Comparison of ENCODE assay signal across 17 mouse cellular contexts in genomic region chr2:137854494-137854893, GRCm38 (mm10).
DNase-seq lines count a peak whose midpoint lies in the region; ATAC-seq lines count a peak whose summit lies in the region.
"Had no signal": no experiment of that assay in that cellular context is flagged by ENCODE, and none has a peak within 500 bp of the region (broad histone marks: within the 10 kb centered on the region; RNA-seq: fewer than 3 reads in every experiment).

No protein-coding gene starts in this region.

- no peak overlapping the region for H3K4me3 ChIP-seq in forebrain, embryonic 14.5 days (ENCODE audit: low read depth, low read length)
- H3K4me3 ChIP-seq in forebrain, embryonic 11.5 days (ENCODE audit: low read depth, low read length), result no peak overlapping the region
- H3K4me3 ChIP-seq in heart, embryonic 12.5 days, result no peak overlapping the region
- no peak overlapping the region for H3K4me3 ChIP-seq in lung, embryonic 16.5 days (ENCODE audit: low read length)
- no peak overlapping the region for H3K4me3 ChIP-seq in hindbrain, embryonic 13.5 days
- H3K4me3 ChIP-seq: heart, adult 2 months; limb, embryonic 13.5 days; midbrain, embryonic 15.5 days; neural tube, embryonic 12.5 days had no signal

- ATAC-seq in forebrain, embryonic 14.5 days, result no peak
- no peak for ATAC-seq in forebrain, embryonic 11.5 days (replicated peaks; ENCODE audit: low FRiP score)
- peak; percentile 80 for ATAC-seq in heart, embryonic 12.5 days (ENCODE audit: insufficient number of reproducible peaks, low FRiP score)
- 0 out of 2 replicates have a peak, but pooled peaks have one; percentile 38 for ATAC-seq in lung, embryonic 16.5 days (ENCODE audit: low read depth)
- no peak for ATAC-seq in hindbrain, embryonic 13.5 days (ENCODE audit: low FRiP score)
- ATAC-seq in granulocyte monocyte progenitor cell, adult 5-6 weeks (replicated peaks; ENCODE audit: poor library complexity, severe bottlenecking), result no peak
- ATAC-seq: midbrain, embryonic 15.5 days had no signal

- WGBS in forebrain, embryonic 14.5 days, result 83% methylated on average over 4 of the region's 4 CpGs
- WGBS in forebrain, embryonic 11.5 days, result 81% methylated on average over 4 of the region's 4 CpGs
- WGBS in heart, embryonic 12.5 days, result 58% methylated on average over 4 of the region's 4 CpGs
- 48% methylated on average over 4 of the region's 4 CpGs for whole genome bisulfite sequencing in lung, embryonic 16.5 days
- WGBS in hindbrain, embryonic 13.5 days, result 90% methylated on average over 4 of the region's 4 CpGs

- no peaks in the 10 kb centered on the region for H3K9me3 ChIP-seq in forebrain, embryonic 14.5 days (replicated peaks; ENCODE audit: control insufficient read depth, low read length)
- no peaks in the 10 kb centered on the region for H3K9me3 ChIP-seq in forebrain, embryonic 11.5 days (ENCODE audit: control insufficient read depth, low read length)
- H3K9me3 ChIP-seq in heart, embryonic 12.5 days (replicated peaks), result no peaks in the 10 kb centered on the region
- H3K9me3 ChIP-seq in lung, embryonic 16.5 days (ENCODE audit: control insufficient read depth, low read length), result no peaks in the 10 kb centered on the region
- H3K9me3 ChIP-seq in hindbrain, embryonic 13.5 days, result no peaks in the 10 kb centered on the region
- H3K9me3 ChIP-seq: limb, embryonic 13.5 days; midbrain, embryonic 15.5 days; neural tube, embryonic 12.5 days had no signal

- no peak overlapping the region for H3K27ac ChIP-seq in forebrain, embryonic 14.5 days (ENCODE audit: low read depth, low read length)
- no peak overlapping the region for H3K27ac ChIP-seq in forebrain, embryonic 11.5 days (ENCODE audit: low read depth, low read length)
- peak overlapping the region; percentile 6; the same call in 1 of the 2 replicates for H3K27ac ChIP-seq in heart, embryonic 12.5 days (ENCODE audit: poor library complexity, severe bottlenecking)
- H3K27ac ChIP-seq in lung, embryonic 16.5 days (ENCODE audit: low read length), result no peak overlapping the region
- H3K27ac ChIP-seq in hindbrain, embryonic 13.5 days, result no peak overlapping the region
- H3K27ac ChIP-seq: heart, adult 2 months; limb, embryonic 13.5 days; macrophage; midbrain, embryonic 15.5 days; neural tube, embryonic 12.5 days had no signal

- H3K27me3 ChIP-seq in forebrain, embryonic 14.5 days (replicated peaks; ENCODE audit: control insufficient read depth, insufficient read depth, low read length), result no peaks in the 10 kb centered on the region
- H3K27me3 ChIP-seq in forebrain, embryonic 11.5 days (ENCODE audit: control insufficient read depth, insufficient read depth, low read length), result no peaks in the 10 kb centered on the region
- no peaks in the 10 kb centered on the region for H3K27me3 ChIP-seq in heart, embryonic 12.5 days (replicated peaks)
- H3K27me3 ChIP-seq in lung, embryonic 16.5 days (ENCODE audit: control insufficient read depth, insufficient read depth, low read depth, low read length), result no peaks in the 10 kb centered on the region
- no peaks in the 10 kb centered on the region for H3K27me3 ChIP-seq in hindbrain, embryonic 13.5 days
- H3K27me3 ChIP-seq: midbrain, embryonic 15.5 days; neural tube, embryonic 12.5 days had no signal

- H3K4me1 ChIP-seq in forebrain, embryonic 14.5 days (ENCODE audit: control insufficient read depth, insufficient read depth, low read length), result no peaks in the 10 kb centered on the region
- H3K4me1 ChIP-seq in forebrain, embryonic 11.5 days (replicated peaks; ENCODE audit: control insufficient read depth, insufficient read depth, low read length), result no peaks in the 10 kb centered on the region
- H3K4me1 ChIP-seq in heart, embryonic 12.5 days (replicated peaks), result no peaks in the 10 kb centered on the region
- no peaks in the 10 kb centered on the region; the same call in 1 of the 2 replicates for H3K4me1 ChIP-seq in lung, embryonic 16.5 days (replicated peaks; ENCODE audit: control insufficient read depth, insufficient read depth, low read length)
- no peaks in the 10 kb centered on the region for H3K4me1 ChIP-seq in hindbrain, embryonic 13.5 days (replicated peaks)
- H3K4me1 ChIP-seq: midbrain, embryonic 15.5 days; neural tube, embryonic 12.5 days had no signal

- H3K4me2 ChIP-seq in forebrain, embryonic 14.5 days (ENCODE audit: low read length), result no peak overlapping the region
- no peak overlapping the region for H3K4me2 ChIP-seq in forebrain, embryonic 11.5 days (ENCODE audit: low read depth, low read length, severe bottlenecking)
- no peak overlapping the region for H3K4me2 ChIP-seq in heart, embryonic 12.5 days
- no peak overlapping the region for H3K4me2 ChIP-seq in lung, embryonic 16.5 days (ENCODE audit: low read depth, low read length)
- H3K4me2 ChIP-seq in hindbrain, embryonic 13.5 days, result no peak overlapping the region
- H3K4me2 ChIP-seq: midbrain, embryonic 15.5 days; neural tube, embryonic 12.5 days had no signal

- H3K36me3 ChIP-seq in forebrain, embryonic 14.5 days (ENCODE audit: control insufficient read depth, insufficient read depth, low read length), result no peaks in the 10 kb centered on the region
- H3K36me3 ChIP-seq in forebrain, embryonic 11.5 days (ENCODE audit: control insufficient read depth, insufficient read depth, low read length), result no peaks in the 10 kb centered on the region
- H3K36me3 ChIP-seq in heart, embryonic 12.5 days, result no peaks in the 10 kb centered on the region
- no peaks in the 10 kb centered on the region for H3K36me3 ChIP-seq in lung, embryonic 16.5 days (ENCODE audit: control insufficient read depth, insufficient read depth, low read length)
- no peaks in the 10 kb centered on the region for H3K36me3 ChIP-seq in hindbrain, embryonic 13.5 days
- H3K36me3 ChIP-seq: limb, embryonic 13.5 days; midbrain, embryonic 15.5 days; neural tube, embryonic 12.5 days had no signal

- H3K9ac ChIP-seq in forebrain, embryonic 14.5 days (ENCODE audit: low read length), result no peak overlapping the region
- no peak overlapping the region for H3K9ac ChIP-seq in forebrain, embryonic 11.5 days (ENCODE audit: low read length)
- H3K9ac ChIP-seq in heart, embryonic 12.5 days, result no peak overlapping the region
- no peak overlapping the region for H3K9ac ChIP-seq in lung, embryonic 16.5 days (ENCODE audit: low read length)
- H3K9ac ChIP-seq in hindbrain, embryonic 13.5 days, result no peak overlapping the region
- H3K9ac ChIP-seq: limb, embryonic 13.5 days; midbrain, embryonic 15.5 days; neural tube, embryonic 12.5 days had no signal

- peak; percentile 11 for DNase-seq in forebrain, embryonic 14.5 days (ENCODE audit: low spot score)
- no peak for DNase-seq in forebrain, embryonic 11.5 days (ENCODE audit: low spot score)
- peak; percentile 31 for DNase-seq in NIH3T3 (ENCODE audit: low read depth)
- DNase-seq in frontal cortex, postnatal 10 days (ENCODE audit: low spot score in 2 of 2), result no peak
- DNase-seq: adrenal gland, adult 2 months; cerebellum, postnatal 10 days; layer of hippocampus, postnatal 36 days; thymus, postnatal 36 days had no signal

Comparison
In these comparisons a context has a peak if more than half of its experiments do, and no peak if none do; other contexts are left out.
1. DNase-seq: peak in forebrain, embryonic 14.5 days (single experiment) and NIH3T3 (single experiment); none in forebrain, embryonic 11.5 days (single experiment) and frontal cortex, postnatal 10 days (0 of 2).
2. ATAC-seq: peak in heart, embryonic 12.5 days (single experiment) and lung, embryonic 16.5 days (single experiment); none in forebrain, embryonic 14.5 days (single experiment), forebrain, embryonic 11.5 days (single experiment), hindbrain, embryonic 13.5 days (single experiment) and granulocyte monocyte progenitor cell, adult 5-6 weeks (single experiment).